Mouse (Mus musculus): Measurements from ENCODE around the gene Dmrta2. TPM values are rescaled to one million over a fixed set of nuclear protein-coding genes. Genes with fewer than 3 reads are reported as not detected.

Gene Dmrta2
- polyA plus RNA-seq, 1 experiment from 2014 or later = not detected

GRCm38 (mm10) chr4:109973991-109974654, 3.7 kb upstream of the Dmrta2 start:
- peaks cover 38% of the 10 kb centered on the region for H3K27me3 ChIP-seq (ENCODE audit: control insufficient read depth, insufficient read depth, low read length)
- H3K9ac ChIP-seq (ENCODE audit: low read length) = no peak overlapping the region
- DNase-seq (ENCODE audit: low spot score) (peak; percentile 18), ATAC-seq (ENCODE audit: low FRiP score, low TSS enrichment) (no peak)
- H3K36me3 ChIP-seq (ENCODE audit: control insufficient read depth, insufficient read depth, low read length) = no peaks in the 10 kb centered on the region
- no peak overlapping the region for H3K27ac ChIP-seq (replicated peaks)
- no peak for TF ChIP-seq EP300 (optimal IDR thresholded peaks at IDR 0.05)
- no peak for TF ChIP-seq CTCF (IDR thresholded peaks at IDR 0.05; ENCODE audit: low read depth)
- H3K4me2 ChIP-seq (replicated peaks; ENCODE audit: low read depth) = no peak overlapping the region
- no peaks in the 10 kb centered on the region for H3K9me3 ChIP-seq (ENCODE audit: control insufficient read depth, low read length)
- H3K4me3 ChIP-seq (ENCODE audit: low read depth, low read length) = no peak overlapping the region
- 5% methylated on average over 20 of the region's 20 CpGs for WGBS
- no peaks in the 10 kb centered on the region for H3K4me1 ChIP-seq (replicated peaks; ENCODE audit: control insufficient read depth, insufficient read depth)

DNA sequence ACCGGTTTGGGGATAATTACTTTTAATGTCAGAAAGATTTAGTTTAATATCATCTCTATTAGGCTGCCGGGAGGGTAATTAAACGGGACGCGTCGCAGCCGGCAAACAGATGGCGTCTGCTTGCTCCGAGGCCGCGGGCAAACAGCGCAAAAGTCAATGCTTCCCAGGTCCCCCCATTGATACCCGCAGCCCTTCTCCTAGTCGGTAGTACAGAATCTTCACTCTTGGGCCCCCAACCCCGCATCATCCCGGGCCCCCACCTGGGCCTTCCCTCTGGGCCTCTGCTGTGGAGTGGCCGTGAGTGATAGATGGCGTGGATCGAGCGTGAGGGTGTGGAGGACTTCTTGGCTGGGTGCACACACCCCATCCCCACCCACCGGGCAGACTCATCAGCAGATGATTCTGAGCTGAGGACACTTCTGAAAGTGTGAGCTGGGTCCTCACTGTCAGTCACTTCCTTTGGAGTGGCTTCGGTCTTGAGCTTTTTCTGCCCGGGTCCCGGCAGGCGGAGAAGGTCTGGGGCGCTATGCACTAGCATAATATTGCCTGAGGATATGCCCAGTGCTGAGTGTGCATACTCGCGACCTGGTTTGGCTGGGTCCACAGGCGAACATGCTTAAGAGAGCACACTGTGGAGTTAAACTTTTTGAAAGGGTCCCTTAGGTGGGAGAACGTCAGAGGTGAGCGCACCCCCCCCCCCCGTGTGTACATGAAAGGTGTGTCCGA, 3.0 kb upstream of the Dmrta2 start:
- 3% methylated on average over 33 of the region's 33 CpGs for whole genome bisulfite sequencing
- H3K4me1 ChIP-seq (replicated peaks; ENCODE audit: control insufficient read depth, insufficient read depth) = no peaks in the 10 kb centered on the region
- no peak overlapping the region for H3K4me3 ChIP-seq (ENCODE audit: low read depth, low read length)
- TF ChIP-seq CTCF (IDR thresholded peaks at IDR 0.05; ENCODE audit: low read depth) (no peak), EP300 (optimal IDR thresholded peaks at IDR 0.05) (no peak)
- H3K9ac ChIP-seq (ENCODE audit: low read length) = no peak overlapping the region
- peaks cover 40% of the 10 kb centered on the region for H3K27me3 ChIP-seq (ENCODE audit: control insufficient read depth, insufficient read depth, low read length)
- ATAC-seq (ENCODE audit: low FRiP score, low TSS enrichment) (peak; percentile 41; the same call in 1 of the 2 replicates), DNase-seq (ENCODE audit: low spot score) (peak; percentile 14)
- H3K4me2 ChIP-seq (replicated peaks; ENCODE audit: low read depth) = no peak overlapping the region
- no peaks in the 10 kb centered on the region for H3K9me3 ChIP-seq (ENCODE audit: control insufficient read depth, low read length)
- no peaks in the 10 kb centered on the region for H3K36me3 ChIP-seq (ENCODE audit: control insufficient read depth, insufficient read depth, low read length)
- H3K27ac ChIP-seq (replicated peaks) = no peak overlapping the region

DNA sequence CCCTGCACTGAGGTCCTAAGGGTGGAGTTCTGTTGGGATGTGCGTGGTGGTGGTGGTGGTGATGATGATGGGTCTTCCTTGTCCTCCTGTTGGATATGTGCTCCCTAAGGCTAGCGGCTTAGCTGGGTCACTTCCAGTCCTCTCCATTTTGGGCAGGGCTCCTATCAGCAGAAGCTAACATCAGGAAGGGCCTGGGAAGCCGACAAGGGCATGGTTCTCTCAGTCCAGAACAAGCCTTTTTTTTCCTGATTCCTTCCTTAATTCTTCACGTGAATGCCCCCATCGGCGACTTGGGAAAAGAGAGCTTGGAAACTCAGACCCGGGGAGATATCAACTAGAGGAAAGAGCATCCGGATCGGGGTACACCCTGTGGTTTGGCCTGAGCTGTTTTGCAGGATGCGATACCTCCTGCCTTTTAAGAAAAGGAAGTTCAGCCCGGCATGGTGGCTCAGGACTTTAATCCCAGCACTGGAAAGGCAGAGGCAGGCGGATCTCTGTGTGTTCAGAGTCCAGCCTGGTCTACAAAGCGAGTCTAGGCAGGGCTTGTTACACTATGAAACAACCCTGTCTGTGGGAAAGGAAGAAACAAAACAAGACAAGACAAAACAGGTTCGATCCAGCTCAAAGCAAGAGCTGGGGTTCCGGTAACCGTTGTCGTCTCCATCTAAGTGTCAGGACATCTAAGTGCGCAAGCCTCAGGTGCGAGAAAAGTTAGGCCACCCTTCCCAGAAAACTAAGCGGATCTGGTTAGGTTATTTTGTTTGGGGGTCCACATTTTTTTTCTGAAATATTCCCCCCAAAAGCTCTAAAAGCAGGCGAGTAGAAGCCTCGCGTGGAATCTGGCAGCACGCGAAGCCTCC, 2.2 kb upstream of the Dmrta2 start:
- no peak overlapping the region for H3K9ac ChIP-seq (ENCODE audit: low read length)
- H3K9me3 ChIP-seq (ENCODE audit: control insufficient read depth, low read length) = no peaks in the 10 kb centered on the region
- H3K36me3 ChIP-seq (ENCODE audit: control insufficient read depth, insufficient read depth, low read length) = no peaks in the 10 kb centered on the region
- H3K4me2 ChIP-seq (replicated peaks; ENCODE audit: low read depth) = no peak overlapping the region
- 13% methylated on average over 25 of the region's 25 CpGs for WGBS
- H3K4me3 ChIP-seq (ENCODE audit: low read depth, low read length) = no peak overlapping the region
- ATAC-seq (ENCODE audit: low FRiP score, low TSS enrichment) (no peak), DNase-seq (ENCODE audit: low spot score) (no peak)
- H3K4me1 ChIP-seq (replicated peaks; ENCODE audit: control insufficient read depth, insufficient read depth) = no peaks in the 10 kb centered on the region
- H3K27ac ChIP-seq (replicated peaks) = no peak overlapping the region
- no peak for TF ChIP-seq EP300 (optimal IDR thresholded peaks at IDR 0.05)
- no peak for TF ChIP-seq CTCF (IDR thresholded peaks at IDR 0.05; ENCODE audit: low read depth)
- peaks cover 44% of the 10 kb centered on the region for H3K27me3 ChIP-seq (ENCODE audit: control insufficient read depth, insufficient read depth, low read length)

GRCm38 (mm10) chr4:109976273-109977147, 1.3 kb upstream of the Dmrta2 start:
- no peak overlapping the region for H3K4me3 ChIP-seq (ENCODE audit: low read depth, low read length)
- no peaks in the 10 kb centered on the region for H3K36me3 ChIP-seq (ENCODE audit: control insufficient read depth, insufficient read depth, low read length)
- no peaks in the 10 kb centered on the region for H3K4me1 ChIP-seq (replicated peaks; ENCODE audit: control insufficient read depth, insufficient read depth)
- WGBS = 3% methylated on average over 34 of the region's 34 CpGs
- TF ChIP-seq CTCF (IDR thresholded peaks at IDR 0.05; ENCODE audit: low read depth) = no peak
- TF ChIP-seq EP300 (optimal IDR thresholded peaks at IDR 0.05) = no peak
- no peaks in the 10 kb centered on the region for H3K9me3 ChIP-seq (ENCODE audit: control insufficient read depth, low read length)
- DNase-seq (ENCODE audit: low spot score) (peak; percentile 17), ATAC-seq (ENCODE audit: low FRiP score, low TSS enrichment) (no peak)
- no peak overlapping the region for H3K27ac ChIP-seq (replicated peaks)
- peaks cover 46% of the 10 kb centered on the region for H3K27me3 ChIP-seq (ENCODE audit: control insufficient read depth, insufficient read depth, low read length)
- H3K4me2 ChIP-seq (replicated peaks; ENCODE audit: low read depth) = no peak overlapping the region
- H3K9ac ChIP-seq (ENCODE audit: low read length) = no peak overlapping the region

All from stomach, postnatal 0 days (tissue).